Mouse (Mus musculus): ENCODE results near the gene Gpr85.
A peak's percentile ranks its signal among the peaks of the same experiment; 100 is the strongest.
"Not testable (repeated sequence)": the region's sequence is repeated elsewhere in the genome, so short reads cannot be mapped to it uniquely, and the experiment has no call there.

Gene Gpr85

GRCm38 (mm10) chr6:13839345-13840054 is at the start of gene Gpr85:
Gene Gpr85, minus strand, starts transcription at chr6:13839942.
- no peak for DNase-seq (ENCODE audit: extremely low spot score, low read depth, low spot score)

DNA sequence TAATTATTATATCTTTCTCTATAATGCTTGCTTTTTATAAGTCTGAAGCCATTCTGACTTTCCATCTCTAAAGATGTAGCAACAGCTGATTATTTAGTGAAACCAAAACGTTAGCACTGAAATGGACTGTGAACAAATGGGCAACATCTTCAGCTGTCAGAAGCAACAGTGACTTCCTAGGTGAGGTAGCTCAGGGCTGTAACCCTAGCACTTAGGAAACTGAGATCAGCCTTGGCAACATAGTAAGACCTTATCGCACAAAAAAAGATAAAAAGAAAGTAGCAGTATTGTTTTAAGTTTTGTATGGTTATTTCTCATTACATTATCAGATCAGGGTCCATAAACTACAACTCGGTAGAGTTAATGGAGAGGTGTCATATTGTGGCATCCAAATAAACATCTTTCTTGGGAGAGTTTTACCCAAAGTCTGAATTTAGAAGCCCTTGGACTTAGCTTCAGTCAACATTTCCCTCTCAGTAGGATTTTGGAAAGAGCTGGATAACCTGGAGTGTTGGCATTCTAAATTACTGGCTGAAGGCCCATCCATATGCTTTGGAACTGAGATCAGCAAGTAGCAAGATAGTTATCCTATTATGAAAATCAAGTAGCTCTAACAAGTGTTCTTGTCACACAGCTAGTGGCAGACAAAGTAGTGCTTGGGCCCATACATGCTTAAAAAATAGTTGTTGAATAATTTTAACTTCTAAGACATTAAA is 45.3 kb upstream of the Gpr85 start:
- DNase-seq (ENCODE audit: extremely low spot score, low read depth, low spot score), result no peak

DNA sequence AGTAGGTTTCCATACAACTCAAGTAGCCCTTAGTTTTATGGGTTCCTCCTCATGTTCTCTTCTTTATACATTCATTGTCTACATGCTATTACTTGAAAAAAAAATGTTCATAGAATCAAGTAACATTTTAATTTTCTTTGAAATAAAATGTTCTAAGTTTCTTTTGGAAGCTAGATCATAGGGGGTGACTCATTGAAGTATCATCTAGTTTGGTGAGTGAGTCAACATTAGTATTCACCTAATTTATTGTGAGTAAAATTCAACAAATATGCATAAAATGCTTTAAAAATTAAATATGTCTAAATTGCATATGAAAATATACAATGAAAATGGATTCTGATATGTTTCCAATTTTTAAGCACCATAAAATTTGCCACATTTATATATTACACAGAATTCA is 43.2 kb upstream of the Gpr85 start:
- DNase-seq (ENCODE audit: extremely low spot score, low read depth, low spot score), result no peak

DNA sequence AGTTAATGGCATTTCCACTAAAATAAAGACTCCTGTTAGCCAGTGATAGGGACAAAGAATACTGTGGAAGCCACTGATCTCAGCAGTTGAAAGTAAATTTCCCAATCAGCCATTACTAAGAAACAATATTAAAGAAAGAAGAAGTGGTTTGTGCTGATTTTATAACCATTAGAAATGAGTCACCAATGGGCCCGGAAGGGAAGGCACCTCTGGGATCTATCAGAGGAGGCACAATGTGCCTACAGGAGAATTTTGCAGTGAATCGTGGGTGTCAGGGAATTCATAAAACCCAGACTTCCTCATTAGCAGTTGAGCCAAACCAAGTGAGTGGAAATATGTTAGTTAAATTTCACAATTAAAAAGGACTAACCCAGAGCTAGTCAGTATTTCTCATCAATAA is 34.2 kb upstream of the Gpr85 start:
- no peak for DNase-seq (ENCODE audit: extremely low spot score, low read depth, low spot score)

DNA sequence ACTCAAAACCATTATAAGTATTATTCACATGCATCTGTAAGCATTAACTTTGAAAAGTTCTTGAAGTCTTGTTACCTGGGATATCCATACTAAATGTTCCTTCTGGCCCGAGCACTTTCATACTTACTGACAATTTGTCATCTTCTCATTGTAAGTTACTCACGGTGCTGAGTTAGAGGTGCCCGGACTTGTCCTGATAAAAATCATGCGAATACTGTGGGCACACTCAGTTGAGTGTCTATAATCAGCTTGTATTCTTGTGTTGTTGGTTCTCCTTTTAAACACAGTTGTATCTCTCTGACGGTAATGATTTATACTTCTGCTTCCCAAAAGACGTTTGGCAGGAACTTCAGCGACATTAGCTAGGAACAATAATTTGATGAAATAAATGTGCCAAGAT is 32.3 kb upstream of the Gpr85 start:
- no peak for DNase-seq (ENCODE audit: extremely low spot score, low read depth, low spot score)

GRCm38 (mm10) chr6:13871625-13871958 is 31.9 kb upstream of the Gpr85 start:
- DNase-seq (ENCODE audit: extremely low spot score, low read depth, low spot score), result no peak

- peak; percentile 83 for DNase-seq (ENCODE audit: extremely low spot score, low read depth, low spot score)
Observed at GRCm38 (mm10) chr6:13870919-13871624, 31.3 kb upstream of the Gpr85 start, which contains the start of gene 2610001J05Rik. Gene 2610001J05Rik, minus strand, starts transcription at chr6:13871518.

- no peak for DNase-seq (ENCODE audit: extremely low spot score, low read depth, low spot score)
Observed at GRCm38 (mm10) chr6:13870289-13870741, 30.6 kb upstream of the Gpr85 start.

GRCm38 (mm10) chr6:13860596-13860995 is 20.9 kb upstream of the Gpr85 start:
- DNase-seq (ENCODE audit: extremely low spot score, low read depth, low spot score), result no peak

DNA sequence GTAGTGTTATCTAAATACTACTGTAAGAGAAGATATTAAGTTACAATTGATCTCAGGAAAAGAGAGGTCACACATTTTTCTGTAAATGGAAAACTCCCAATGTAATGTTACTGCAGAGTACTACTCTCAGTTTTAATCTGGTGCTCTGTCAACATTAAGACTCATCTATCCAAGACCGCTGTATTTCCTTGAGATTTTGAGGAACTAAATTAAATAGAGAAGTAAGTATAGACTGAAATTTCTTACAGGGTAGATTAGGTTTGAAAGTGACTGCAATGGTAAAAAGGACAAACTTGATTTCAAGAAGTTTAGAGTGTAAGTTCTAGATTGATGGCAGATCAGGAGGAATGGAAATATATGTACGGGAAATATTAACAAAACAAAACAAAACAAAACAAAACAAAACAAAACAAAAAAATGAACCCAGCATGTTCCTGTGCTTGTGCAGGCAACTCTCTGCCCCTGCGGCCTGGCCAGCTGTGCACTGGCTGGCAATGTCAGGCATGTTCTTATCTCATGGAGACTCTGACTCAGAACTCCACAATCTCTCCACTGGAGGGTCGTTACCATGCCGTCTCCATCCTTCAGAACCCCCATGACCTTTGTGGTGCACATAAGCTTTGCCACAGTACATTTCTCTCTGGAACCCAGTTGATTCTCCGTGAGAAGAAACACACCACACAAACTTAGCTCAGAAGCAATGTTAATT is 20.3 kb upstream of the Gpr85 start:
- DNase-seq (ENCODE audit: extremely low spot score, low read depth, low spot score), result no peak

- no peak for DNase-seq (ENCODE audit: extremely low spot score, low read depth, low spot score)
Observed at GRCm38 (mm10) chr6:13854230-13854629, 14.5 kb upstream of the Gpr85 start.

DNA sequence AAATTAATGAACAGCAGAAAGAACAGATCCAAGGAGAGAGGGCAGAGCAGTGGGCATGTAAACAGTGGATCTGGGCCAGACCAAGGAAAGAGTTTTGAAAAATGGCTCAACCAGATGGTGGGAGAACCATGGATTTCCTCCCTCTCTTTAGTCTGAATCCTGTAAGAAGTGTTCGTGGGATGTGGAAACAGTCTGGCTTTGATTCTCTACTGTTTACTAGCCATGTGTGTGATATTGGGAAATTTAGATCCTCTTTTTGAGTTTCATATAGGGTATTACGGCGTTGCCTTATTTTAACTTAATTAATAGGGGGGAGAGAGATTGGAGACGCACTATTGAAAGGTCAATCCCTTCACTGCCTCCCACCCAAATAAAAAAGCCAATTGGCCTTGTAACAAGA is 13.5 kb upstream of the Gpr85 start:
- no peak for DNase-seq (ENCODE audit: extremely low spot score, low read depth, low spot score)

- DNase-seq (ENCODE audit: extremely low spot score, low read depth, low spot score), result not testable (repeated sequence)
Observed at GRCm38 (mm10) chr6:13846031-13846430, 6.3 kb upstream of the Gpr85 start.

DNA sequence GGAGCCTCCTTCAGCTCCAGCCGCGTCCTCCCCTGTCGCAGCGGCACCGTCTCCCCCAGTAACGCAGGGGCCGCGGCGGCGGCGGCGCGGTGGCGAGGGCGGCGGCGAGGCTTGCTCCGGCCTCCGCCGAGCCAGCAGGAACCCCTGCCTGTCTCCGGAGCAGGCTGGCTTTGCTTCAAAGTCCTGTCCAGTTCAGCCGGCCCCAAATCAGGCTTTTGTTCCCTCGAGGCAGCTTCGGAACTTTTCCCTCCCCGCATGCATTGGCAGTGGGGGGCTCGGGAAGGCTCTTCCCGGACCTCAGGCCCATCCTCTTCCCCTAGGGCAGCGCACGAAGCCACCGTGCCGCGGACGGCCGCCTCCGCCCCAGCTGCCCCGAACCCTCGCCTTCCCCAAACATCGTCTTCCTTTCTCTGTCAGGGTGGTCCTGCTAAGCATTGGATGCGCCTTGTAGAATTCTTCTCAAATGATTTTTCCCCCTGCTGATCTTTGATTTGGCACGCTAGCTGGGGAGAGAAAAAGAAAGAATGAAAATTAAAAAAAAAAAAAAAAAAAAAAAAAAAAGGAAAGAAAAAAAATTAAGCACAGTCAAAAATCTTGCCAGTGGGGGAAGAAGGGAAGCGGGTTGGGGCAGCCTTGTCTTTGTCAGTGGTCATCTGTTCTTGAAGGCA is 931 bp downstream of the Gpr85 start:
- DNase-seq (ENCODE audit: extremely low spot score, low read depth, low spot score), result no peak

GRCm38 (mm10) chr6:13837916-13838676 is 1.6 kb downstream of the Gpr85 start:
- no peak for DNase-seq (ENCODE audit: extremely low spot score, low read depth, low spot score)

GRCm38 (mm10) chr6:13836967-13837570 is 2.7 kb downstream of the Gpr85 start:
- DNase-seq (ENCODE audit: extremely low spot score, low read depth, low spot score), result no peak

- DNase-seq (ENCODE audit: extremely low spot score, low read depth, low spot score), result no peak
Observed at GRCm38 (mm10) chr6:13835720-13836665, 3.7 kb downstream of the Gpr85 start.

- DNase-seq (ENCODE audit: extremely low spot score, low read depth, low spot score), result no peak
Observed at GRCm38 (mm10) chr6:13832770-13833169, 7.0 kb downstream of the Gpr85 start.
